Mouse (Mus musculus) kidney, adult 9 months (tissue): Measurements from ENCODE around the gene Mgat4b.

Source experiments
- DNase-seq: peaks from one replicate; pipeline ENCODE4 v3.0.0; 2022

Mgat4b gene

DNA sequence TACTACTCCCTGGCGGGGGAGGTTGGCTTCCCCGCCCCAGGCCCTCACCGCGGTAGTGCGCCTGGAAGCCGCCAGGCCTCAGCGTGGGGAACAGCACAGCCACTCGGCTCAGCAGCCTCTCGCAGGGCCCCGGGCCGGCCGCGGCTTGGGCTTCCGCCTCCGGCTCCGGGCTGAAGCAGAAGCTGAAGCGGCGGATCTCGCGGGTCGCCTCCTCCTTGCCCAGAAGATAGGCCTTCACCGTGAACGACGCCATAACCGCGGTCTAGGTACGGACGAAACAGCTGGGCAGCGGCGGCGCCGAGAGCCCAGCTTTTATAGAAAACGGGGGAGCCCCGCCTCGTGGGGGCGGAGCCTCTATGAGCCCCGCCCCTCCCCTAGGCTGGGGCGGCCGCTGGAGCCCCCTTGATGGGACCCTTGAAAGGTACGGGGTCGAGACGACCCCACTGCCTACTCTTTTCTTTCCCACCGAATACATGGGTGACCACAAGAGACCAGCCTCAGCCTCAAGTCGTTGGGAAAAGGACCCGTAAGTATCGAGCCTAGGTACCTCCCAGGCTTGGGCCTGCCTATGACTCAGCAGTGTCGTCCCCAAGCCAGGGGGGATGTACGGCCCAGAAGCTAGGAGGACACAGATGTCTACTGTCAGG lies at the start of gene Mgat4b, which contains the start of gene Sqstm1:
TSS of gene Mgat4b (plus strand) at position 386 of the 647 bp plus-strand sequence.
TSS of gene Sqstm1 (minus strand) at position 323 of the 647 bp plus-strand sequence.
- DNase-seq: peak; percentile 84

DNA sequence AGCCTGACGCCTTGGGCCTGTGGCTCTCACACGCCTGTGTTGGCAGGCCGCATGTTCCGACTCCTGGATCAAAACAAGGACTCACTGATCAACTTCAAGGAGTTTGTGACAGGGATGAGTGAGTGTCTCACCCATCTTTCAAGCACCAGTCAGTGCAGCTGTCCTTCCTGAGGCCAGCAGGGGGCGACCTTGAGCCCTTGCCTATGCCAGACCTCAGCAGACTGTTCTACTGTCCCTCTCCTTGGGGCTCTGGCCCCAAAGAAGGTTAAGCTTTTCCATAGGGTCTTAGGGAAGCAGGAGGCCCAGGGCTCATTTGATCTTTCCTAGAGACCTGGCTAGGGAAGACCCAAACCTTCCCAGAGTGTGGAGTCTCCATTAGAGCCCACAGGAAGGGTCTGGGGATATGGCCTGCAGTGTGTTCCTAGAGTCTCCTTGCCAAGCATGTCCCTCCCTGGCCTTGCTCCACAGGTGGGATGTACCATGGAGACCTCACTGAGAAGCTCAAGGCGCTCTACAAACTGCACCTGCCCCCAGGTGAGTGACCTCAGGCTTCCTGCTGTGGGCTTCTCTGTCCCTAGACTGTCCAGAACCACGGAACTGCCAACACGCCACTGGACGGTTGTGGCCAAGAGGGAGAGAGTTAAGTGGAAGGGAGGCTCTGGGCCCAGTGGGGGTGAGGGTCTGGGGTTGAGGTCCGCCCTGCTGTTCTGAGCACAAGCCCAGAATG lies 48.9 kb upstream of the Mgat4b start:
- peak; percentile 76 for DNase-seq

DNA sequence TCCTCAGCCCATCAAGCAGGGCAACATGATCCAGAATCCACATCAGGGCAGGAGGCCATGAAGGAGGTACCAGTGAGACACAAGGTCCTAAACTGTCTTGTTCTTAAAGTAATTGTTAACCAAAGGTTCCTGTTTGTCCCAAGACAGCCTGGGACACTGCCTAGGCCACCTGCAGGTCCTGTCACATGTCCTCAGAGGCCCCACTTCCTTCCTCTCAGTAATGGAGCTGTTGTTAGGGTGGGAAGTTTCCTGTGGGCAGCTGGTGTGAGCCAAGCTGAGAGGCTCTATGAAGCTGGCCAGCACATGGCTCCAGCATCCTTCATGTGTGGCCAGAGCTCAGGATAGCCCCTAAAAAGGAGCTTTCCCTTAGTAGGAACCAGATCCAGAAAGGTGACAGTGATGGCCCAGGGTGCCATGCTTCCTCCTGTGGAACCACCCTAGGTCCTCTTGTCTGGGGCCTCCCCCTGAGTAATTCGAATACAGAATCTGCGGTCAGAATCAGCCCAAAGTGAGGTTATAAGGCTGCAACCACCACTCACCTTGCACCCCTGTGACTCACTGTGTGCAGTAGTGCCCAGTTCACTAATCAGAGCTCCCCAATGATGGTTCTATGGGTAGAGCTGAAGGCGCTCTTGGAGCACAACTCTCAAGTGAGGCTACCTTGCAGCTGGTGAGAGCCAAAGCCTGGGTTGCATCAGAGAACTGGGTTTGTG lies 48.2 kb upstream of the Mgat4b start:
- DNase-seq: no peak

DNA sequence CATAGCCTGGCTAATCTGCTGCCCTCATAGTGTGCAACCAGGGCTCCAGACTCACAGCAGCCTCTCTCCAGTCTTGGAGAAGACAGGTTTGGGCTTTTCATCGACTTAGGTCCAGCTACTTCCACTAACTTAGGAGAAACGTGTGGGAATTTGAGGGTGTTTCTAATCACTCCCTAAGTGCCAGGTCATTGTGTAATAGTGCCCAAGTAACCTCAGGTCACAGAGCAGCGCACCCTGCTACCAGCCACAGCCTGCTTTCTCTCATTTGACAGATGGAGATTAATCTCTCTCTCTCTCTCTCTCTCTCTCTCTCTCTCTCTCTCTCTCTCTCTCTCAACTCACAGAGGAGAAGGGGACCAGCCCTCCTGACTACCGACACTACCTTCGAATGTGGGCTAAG lies 42.3 kb upstream of the Mgat4b start:
- peak; percentile 55 for DNase-seq

DNA sequence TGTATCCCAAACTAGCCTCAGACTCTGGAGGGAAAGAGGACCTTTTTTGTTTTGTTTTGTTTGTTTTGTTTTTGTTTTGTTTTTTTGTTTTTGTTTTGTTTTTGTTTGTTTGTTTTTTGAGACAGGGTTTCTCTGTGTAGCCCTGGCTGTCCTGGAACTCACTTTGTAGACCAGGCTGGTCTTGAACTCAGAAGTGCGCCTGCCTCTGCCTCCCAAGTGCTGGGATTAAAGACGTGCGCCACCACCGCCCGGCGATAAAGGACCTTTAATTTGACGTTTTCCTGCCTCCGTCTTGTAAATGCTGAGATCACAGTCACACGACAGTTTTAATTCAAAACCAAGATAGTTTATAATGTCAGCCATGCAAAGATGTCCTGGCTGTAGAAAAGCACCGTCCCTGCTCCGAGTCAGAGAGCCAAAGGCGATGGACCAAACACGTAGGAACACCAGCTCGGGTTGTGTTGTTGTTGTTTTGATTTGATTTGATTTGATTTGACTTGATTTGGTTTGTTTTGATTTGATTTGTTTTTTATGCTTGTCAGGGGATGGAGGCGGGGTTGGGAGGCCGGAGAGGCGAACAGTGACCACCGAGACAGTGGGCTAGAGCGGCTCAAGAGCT lies 36.5 kb upstream of the Mgat4b start, which contains the start of gene Mrnip:
TSS of gene Mrnip (plus strand) at position 334 of the 619 bp plus-strand sequence.
- DNase-seq: peak; percentile 99

DNA sequence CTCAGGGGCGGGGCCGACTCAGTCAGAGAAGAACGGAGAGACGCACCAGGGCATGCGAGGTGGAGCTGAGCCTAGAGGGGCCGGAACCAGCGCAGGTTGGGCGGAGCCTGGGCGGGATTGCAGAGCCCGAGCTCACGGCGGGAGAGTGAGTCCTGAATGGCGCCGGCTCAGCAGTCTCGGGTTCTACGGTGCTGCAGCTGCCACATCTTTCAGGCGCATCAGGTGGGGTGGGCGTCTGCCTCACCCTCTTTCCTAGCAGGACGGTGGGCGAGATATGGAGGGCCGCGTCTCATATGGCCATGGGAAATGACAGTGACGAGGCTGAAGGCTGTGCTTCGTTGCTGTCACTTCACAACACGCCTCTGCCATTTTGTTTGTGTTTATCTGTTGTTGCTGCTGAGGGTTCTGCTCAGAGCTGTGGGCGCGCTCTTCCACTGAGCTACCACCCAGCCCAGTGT lies 35.9 kb upstream of the Mgat4b start:
- DNase-seq: no peak

DNA sequence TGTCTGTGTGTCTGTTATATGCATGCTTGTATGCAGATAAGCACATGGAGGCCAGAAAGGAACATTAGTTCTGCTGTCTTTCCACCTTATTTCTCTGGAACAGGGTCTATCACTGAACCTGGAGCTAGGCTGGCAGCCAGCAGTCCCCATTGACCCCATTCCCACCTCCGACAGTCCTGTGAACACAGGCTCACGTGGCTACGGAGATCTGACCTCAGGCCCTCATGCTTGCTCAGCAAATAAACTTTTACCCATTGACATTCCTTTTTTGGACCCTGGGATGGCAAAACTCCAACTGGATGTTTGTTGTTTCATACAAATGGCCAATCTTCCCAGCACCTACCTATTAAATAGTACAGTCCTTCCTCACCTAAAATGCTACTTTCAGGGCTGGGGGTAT lies 34.3 kb upstream of the Mgat4b start:
- DNase-seq: peak; percentile 90

DNA sequence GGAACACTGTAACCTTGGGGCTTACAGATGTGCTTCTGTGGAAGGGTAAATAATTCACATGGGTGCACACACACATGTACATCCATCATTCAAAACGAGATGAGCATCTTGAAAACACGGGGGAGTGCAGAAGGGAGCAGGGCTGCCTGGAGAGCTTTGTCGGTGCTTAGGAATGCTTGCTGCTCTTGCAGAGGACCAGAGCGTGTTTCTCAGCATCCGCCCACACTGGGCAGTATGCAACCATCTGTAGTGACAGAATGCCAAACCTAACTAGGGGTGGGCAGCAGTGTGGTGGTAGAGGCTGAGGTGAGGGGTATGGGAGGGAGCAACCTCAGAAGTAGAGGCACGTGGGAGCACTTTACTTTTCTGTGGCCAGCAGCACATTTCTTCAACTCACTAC lies 33.6 kb upstream of the Mgat4b start:
- no peak for DNase-seq

DNA sequence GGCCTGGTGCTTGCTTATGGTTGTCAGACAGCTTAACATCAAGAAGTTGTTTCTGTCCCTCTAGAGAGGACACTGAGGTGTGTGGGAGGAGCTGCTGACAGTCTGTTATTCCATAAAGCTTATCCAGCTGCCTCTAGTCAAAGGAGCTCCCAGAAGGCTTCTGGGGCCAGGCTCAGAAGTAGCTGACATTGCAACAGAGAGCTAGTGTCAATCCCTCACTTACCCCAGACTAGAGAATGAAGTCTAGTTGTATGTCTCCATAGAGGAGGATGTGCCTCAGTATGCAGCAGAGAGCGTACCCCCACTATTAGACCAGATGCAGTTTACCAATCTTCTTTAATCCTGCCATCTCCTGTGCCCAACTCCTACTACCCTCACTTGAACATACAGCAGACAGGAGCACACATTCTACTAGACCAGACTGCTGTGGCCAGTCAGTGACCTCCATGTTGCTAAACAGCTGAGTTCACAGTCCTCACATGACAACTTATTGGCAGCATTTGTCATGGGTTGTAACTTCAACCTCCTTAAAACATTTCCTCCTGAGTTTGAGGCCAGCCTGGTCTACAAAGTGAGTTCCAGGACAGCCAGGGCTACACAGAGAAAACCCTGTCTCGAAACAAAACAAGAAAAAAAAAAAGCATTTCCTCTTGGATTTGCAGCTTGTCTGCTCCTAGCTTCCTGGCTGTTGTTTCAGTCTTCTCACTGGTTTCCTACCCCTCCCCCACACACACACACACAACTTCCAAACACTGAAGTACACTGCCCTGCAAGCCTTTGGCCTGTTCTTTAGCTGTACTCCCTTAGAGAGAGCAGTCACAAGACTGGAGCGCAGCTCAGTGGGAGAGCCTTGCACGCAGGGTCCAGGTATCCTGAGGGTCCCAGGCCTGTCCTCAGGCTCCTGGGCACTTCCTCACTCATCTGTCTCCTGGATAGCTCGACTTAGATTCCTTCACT lies 31.9 kb upstream of the Mgat4b start:
- DNase-seq: peak; percentile 62

DNA sequence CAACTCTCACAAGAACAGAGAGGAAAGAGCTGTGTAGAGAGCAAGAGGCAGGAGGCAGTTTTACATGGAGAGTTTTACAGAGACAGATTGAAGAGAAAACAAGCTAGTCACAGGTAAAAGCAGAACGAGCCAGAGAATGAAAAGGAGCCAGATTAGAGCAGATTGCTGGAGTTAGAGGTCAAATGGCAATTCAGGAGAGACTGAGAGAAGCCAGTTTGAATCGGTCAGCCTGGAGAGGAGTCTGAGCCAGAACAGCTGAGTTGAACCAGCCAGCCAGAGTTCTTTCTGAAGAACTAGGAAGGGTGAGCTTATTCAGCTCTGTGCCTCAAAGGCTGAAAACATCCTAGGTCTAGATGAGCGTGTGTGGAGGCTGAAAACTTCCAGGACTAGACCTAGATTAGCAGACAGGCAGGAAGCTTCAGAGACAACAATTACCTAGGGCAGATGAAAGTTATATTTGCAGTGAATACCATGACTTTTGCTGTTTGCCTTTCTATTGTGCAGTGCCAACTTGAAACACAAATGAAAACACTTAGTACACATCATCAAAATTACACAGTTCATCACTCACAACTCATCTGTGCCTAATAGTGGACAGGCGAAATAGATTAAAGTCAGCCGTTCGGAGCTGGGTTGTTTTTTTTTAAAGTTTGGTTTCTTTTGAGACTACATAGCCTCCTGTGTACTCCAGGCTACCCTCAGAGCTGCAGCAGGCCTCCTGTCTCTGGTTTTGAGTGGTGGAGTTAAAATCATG lies 30.0 kb upstream of the Mgat4b start:
- no peak for DNase-seq

DNA sequence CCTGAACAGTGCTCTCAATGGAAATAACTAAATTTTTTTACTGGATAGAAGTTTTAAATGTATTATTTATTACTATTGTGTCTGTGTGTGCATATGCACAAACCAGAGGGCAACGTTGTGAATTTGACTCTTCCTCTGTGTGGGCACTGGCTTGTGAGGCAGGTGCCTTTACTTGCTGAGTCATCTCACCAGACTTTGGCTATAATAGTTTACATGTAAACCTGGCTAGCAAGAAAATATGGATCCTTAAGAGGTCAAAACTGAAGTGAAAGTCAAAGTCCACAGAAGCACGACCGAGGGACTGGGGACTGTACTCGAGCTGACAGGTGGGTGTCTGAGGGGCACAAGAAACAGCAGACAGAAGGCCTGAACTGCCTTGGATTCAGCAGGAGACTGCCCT lies 28.0 kb upstream of the Mgat4b start:
- peak; percentile 65 for DNase-seq

DNA sequence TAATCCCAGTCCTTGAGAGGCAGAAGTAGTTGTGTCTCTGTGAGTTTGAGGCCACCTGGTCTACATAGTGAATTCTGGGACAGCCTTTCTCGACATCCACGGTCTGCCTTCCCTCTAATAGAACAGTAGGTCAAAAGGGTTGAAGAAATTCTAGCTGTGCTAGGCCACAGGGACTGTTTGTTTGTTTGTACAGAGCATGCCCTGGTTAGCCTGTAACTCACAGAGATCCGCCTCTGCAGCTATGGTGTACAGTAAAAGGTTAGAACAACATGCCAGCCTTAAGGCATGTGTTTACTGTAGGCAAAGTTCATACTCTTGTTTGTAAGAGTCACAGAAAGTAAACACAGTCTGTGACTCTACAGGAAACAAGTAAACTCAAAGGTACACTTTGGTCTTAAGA lies 25.9 kb upstream of the Mgat4b start:
- peak; percentile 74 for DNase-seq

DNA sequence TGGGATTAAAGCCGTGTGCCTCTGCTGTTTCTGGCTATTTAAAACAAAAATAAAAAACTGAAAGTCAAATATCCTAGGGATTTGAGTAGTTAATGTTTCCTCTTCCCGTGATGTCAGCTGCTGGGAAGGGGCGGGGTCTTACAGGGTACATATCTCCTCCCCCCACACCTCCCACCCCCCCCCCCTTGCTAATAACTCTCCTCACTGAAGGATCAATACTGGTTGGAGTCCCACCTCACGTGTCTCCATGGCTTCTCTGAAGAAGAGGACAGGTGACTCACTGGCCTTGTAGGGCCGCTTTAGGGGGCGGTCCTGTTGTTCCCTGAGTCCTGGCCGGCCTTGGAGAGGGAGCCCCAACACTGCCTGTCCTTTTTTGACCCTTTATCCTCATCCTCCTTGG lies 22.0 kb upstream of the Mgat4b start:
- no peak for DNase-seq

DNA sequence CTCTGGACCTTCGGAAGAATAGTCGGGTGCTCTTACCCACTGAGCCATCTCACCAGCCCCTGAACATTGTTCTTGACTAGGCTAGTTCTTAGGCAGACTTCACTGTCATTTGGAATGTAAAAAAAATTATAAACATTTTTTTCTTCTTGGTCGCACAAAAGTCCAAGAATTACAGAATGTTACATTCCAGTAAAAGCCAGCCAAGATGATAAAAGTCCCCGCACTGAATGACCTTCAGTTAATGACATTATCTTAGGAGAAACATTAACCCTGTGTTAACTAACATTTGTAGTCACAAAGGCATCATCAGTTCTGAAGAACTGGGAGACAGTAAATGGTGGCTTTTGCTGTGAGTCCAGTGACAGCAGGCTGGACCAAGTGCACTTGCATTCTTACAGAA lies 20.3 kb upstream of the Mgat4b start:
- peak; percentile 70 for DNase-seq

DNA sequence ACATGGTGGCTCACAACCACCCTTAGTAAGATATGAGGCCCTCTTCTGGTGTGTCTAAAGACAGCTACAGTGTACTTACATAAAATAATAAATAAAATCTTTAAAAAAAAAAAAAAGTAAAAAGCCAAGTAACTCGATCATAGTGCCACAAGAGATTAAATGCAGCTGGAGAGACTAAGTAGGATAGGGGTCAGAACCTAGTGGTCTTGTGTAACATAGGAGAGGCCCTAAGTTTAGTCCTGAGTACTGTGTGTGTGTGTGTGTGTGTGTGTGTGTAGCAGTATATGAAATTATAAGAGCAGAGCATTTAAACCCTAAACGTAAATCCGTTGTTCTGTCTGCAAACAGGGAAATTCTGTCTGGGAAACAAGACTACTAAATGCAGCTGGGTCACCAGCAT lies 18.4 kb upstream of the Mgat4b start:
- DNase-seq: no peak

DNA sequence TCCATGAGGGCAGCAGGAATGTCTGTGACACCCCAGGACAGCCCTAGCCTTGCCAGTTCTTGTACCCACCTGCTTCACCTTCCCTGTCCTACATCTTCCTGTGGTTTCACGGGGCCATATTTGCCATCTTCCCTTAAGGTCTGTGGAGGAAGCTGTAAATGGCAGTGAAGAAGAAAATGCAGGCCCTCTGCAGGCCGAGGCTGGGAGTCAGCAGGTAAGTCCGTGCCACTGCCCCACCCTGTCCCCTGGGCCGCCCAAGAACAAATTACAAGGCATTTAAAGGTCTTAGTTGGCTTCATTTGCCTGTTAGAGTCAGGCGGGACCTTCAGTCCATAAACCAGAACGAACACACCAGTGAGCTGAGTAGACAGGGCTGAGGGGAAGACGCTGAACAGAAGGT lies 16.6 kb upstream of the Mgat4b start:
- DNase-seq: no peak

DNA sequence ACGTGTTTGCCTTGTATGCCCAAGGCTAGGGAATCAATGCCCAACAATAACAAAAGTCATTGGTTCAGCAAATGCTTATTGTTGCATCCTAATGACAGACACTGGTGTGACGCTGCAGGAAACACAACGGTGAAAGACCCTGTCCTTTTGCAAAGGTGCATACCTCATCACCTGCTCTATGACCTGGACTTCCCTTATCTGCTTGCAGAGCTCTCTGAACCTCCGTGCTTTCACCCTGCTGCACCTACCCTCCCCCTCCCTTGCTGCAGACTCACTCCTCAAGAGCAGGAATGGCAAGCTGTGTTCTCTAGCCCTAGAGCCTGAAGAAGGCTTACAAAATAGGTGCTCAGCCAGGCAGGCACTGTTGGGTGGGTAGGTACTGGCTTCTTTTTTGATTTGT lies 15.9 kb upstream of the Mgat4b start:
- no peak for DNase-seq

DNA sequence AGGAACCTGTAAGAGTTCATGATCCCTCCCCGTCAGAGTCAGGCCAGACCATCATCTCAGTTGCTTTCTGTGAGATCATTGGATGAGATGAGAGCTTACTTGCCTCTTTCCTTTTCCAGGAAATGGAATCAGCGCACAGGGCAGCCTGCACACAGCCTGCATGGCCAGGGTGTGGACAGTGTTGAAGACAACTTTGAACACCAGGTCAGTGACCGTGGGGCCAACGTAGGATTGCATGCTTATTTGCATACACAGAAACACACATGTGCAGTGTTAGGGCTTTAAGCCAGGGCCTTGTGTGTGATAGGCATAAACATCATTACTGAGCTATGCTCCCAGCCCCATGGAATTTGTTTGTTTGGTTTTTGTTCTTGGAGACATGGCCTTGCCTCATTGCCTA lies 13.2 kb upstream of the Mgat4b start:
- DNase-seq: no peak

DNA sequence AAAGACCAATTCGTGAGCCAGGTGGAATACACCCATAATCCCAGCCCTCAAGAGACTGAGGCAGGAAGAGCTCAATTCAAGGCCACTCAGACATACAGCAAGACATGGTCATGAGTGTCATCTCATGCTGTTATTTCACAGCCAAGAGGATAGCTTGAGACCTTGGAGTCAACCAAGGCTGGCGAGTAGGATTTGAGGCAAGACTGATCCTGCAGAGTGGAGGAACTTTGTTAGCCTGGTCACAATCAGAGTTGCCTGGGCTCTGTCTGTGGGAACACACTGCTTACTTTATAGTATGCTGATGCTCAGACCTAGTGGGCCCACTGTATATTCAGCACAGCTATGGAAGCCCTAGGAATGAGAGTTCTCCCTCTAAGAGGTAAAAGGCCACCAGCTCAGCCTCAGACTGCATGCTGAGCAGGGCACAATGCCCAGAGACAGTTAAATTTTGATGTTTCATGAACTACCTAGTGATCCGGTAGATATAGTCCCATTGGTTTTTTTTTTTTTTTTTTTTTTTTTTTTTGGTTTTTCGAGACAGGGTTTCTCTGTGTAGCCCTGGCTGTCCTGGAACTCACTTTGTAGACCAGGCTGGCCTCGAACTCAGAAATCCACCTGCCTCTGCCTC lies 12.4 kb upstream of the Mgat4b start:
- peak; percentile 56 for DNase-seq

DNA sequence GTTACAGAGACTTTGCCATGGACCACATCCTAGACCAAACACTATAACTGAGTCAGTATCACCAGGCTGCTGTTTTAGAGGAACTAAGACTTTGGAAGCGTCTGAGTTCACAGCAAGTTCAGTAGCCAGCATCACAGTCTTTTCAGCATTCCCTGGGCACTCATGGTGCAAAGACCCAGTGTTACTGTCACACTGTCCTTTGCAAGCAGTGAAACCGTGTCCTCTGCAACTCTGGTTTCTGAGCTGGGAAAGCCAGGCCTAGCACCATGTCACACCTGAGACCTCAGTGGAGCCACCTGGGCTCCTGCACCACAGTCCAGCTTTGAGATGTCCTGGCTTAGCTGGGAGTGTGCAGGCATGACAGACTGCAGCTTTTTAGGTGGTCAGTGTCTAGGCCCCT lies 11.8 kb upstream of the Mgat4b start:
- DNase-seq: no peak

DNA sequence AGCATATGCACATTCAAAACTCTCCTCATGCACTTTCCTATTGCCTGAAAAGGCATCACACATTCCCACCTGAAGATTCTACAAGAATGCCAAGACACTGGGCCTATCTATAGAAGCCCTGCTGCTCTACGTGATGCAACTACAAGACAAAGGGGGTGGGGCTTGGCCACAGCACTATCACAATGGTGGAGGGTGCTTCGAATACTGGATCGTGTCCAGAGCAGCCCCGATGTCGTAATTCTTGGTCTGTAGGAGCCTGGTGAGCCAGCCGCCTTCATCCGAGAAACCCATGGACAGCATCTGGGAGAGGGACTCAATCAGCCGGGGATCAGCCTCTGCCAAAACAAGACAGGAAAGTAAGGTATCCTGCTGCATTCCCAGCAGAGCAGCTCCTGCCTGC lies 10.1 kb upstream of the Mgat4b start:
- DNase-seq: no peak
